Mouse (Mus musculus) central nervous system, embryonic 11.5 days (tissue): ENCODE results near the gene Xpnpep3. TPM values are rescaled to one million over a fixed set of nuclear protein-coding genes. Genes with fewer than 3 reads are reported as not detected.

Experiments
- polyA plus RNA-seq: library from polyadenylated mRNA; depleted of rRNA; stranded (reverse); fragments of >200 nt; gene quantifications from 2 replicates; pipeline ENCODE4 v1.2.3, GENCODE M21; 2012; rRNA removed

Xpnpep3 gene
- 6.0 and 9.5 TPM in 2 replicates for polyA plus RNA-seq

DNA sequence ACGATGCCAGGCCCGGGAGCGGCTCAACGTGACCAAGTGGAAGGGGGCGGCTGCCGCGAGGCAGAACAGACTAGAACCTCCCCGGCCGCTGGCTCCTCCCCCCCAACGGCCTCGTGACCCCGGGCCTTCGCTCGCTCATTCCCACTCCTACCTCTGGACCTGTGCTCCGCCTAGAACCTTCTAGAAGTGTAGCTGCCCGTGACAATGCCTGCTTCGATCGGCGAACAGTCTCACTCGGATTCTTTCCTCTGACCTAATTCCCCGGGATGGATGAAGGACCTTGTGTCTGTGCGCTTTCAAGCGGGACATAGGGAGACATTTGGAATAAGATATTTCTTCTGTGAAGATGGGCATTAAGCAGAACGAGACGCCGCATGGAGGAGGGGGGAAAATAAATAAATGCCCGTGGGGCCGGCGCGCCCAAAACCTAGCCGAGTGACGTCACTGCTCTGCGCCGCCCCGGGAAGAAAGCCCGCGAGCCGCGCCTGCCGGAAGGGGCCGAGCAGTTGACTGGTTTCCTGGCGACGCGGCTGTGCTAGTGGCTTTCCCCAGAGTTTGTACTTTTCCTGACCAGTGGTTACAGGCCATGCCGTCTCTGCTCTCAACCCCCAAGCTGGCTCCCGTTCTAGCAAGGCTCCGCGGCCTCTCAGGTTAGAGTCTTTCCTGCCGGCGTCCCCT, at the start of gene Xpnpep3, which contains the start of gene St13:
Xpnpep3 (plus strand) TSS at position 501 of the 678 bp plus-strand sequence.
St13 (minus strand) TSS at position 440 of the 678 bp plus-strand sequence.

DNA sequence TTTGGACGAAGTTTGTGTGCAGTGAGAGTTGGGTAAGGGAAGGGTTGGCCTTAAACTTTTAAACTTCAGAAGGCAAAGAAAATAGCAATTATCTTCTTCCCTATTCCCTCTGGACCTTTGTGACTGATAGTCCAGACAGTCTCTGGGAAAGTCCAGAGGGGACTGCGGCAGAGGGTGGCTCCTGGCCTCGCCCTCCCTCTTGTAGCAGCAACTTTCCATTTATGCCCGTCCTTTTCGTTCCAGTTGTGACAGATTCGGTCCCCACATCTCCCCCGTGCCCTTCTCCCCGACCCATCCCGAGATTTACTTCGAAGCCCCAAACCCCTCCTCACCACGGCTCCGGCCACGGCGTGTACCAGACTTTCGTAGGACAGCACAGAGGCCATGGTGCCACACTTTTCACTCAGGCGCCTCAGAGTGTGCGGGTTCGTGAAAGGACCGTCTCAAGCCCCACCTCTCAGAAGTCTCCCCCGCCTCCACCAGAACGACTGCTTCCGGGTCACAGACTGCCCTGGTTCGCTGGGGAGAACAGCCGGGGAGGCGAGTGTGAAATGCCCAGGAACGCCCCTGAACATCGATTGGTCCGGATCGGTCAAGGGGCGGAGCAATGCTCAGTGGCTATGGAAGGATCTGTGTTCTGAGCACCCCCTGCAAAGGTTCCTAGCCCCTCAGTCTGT, 39.5 kb upstream of the Xpnpep3 start, which contains the start of gene Slc25a17:
Slc25a17 (minus strand) TSS at position 468 of the 677 bp plus-strand sequence.

DNA sequence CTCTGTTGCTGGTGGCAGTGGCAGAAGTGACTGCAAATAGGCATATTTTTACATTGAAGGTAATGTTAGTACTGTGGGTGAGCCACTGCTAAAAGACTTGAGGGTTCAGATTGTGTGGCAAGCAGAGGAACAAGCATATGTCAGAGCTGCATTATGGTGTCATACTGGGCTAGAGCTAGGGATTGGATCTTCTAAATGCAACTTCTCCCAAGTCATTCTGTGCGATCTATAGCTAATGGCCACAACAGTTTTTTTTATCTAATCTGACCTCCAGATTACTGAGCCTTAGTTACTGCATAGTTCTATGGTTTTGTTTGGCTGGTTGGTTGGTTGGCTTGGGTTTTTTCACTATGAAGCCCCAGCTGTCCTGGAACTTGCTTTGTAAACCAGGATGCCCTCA, 8.3 kb downstream of the Xpnpep3 start, which contains the start of gene Dnajb7:
Dnajb7 (minus strand) TSS at position 101 of the 400 bp plus-strand sequence.

DNA sequence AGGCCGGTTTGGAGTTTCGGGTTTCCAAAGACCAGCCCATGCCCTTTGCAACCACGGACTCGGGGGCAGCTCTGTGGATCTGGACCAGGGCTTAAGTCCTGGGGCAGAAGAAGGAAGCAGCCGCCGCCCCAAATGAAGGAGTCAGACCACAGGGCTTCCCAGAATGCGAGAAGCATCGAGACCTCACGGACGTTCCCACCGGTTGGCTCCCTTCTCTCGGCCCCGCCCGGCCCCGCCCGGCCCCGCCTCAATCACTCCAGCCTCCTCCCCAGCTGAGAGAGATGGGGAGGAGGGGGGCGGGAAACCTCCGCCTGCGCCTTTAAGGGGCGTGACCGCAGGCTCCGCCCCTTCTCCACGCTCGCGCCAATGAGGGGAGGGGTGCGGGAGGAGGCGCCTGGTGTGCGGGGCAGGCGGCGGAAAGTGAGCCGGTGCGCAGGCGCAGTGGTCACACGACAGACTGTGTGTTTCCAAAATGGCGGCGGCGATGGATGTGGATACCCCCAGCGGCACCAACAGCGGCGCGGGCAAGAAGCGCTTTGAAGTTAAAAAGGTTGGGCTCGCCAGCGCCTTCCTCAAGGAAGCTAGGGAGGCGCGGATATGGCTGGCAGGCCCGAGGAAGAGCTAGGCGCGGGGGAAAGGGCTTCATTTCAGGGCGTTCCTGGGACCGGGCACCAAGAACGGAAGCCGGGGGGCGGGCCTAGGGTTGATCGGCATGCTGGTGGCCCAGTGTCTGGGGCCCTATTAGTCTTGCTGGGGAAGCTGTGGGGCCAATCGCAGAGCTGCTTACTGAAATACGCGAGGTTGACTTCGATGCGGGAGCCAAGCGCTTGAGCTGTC, 66.2 kb downstream of the Xpnpep3 start, which contains the start of gene Rbx1:
Rbx1 (plus strand) TSS at position 396 of the 837 bp plus-strand sequence.

Other genes with a start within 250 kb of the Xpnpep3 start
- 20.9 and 22.8 TPM in 2 replicates for gene Mrtfa, start 209.4 kb upstream of the Xpnpep3 start, polyA plus RNA-seq
- 0.31 and 0.77 TPM in 2 replicates for gene Mchr1, start 164.6 kb upstream of the Xpnpep3 start, polyA plus RNA-seq
- 62.4 and 84.3 TPM in 2 replicates for gene Slc25a17, start 39.3 kb upstream of the Xpnpep3 start, polyA plus RNA-seq
- 123 and 279 TPM in 2 replicates for gene St13, start 61 bp upstream of the Xpnpep3 start, polyA plus RNA-seq
- gene Dnajb7, start 8.2 kb downstream of the Xpnpep3 start, polyA plus RNA-seq, result not detected in 2 replicates
- 245 and 304 TPM in 2 replicates for gene Rbx1, start 66.2 kb downstream of the Xpnpep3 start, polyA plus RNA-seq
- gene Ep300, start 185.2 kb downstream of the Xpnpep3 start, polyA plus RNA-seq, result 43.5 and 52.3 TPM in 2 replicates